15 mouse cellular contexts compared by ENCODE assay signal in genomic region chr19:4229451-4230076, GRCm38 (mm10). TPM values are rescaled to one million over a fixed set of nuclear protein-coding genes. Genes with fewer than 3 reads are reported as not detected.
DNase-seq lines count a peak whose midpoint lies in the region; ATAC-seq and TF ChIP-seq lines count a peak whose summit lies in the region.
"Had no signal": no experiment of that assay in that cellular context is flagged by ENCODE, and none has a peak within 500 bp of the region (broad histone marks: within the 10 kb centered on the region; RNA-seq: fewer than 3 reads in every experiment).

No protein-coding gene starts in this region.

- TF ChIP-seq CTCF in cerebellum, adult 2 months (IDR thresholded peaks at IDR 0.05; ENCODE audit: borderline replicate concordance, insufficient read depth, low read depth, low read length) = no peak
- no peak for TF ChIP-seq CTCF in kidney, adult 2 months (conservative IDR thresholded peaks at IDR 0.05; ENCODE audit: insufficient read depth, insufficient read length, low read depth, low read length)

- no peak for TF ChIP-seq POLR2A in cerebellum, adult 2 months (IDR thresholded peaks at IDR 0.05; ENCODE audit: borderline replicate concordance, insufficient read depth, low read length)
- no peak for TF ChIP-seq POLR2A in kidney, adult 2 months (IDR thresholded peaks at IDR 0.05; ENCODE audit: low read depth, low read length)

- H3K9me3 ChIP-seq in kidney, embryonic 14.5 days (ENCODE audit: control insufficient read depth, low read length) = no peaks in the 10 kb centered on the region
- H3K9me3 ChIP-seq: liver, embryonic 15.5 days had no signal

- 55% methylated on average over 9 of the region's 9 CpGs for WGBS in cerebellum, adult 2 months
- 25% methylated on average over 9 of the region's 9 CpGs for WGBS in kidney, embryonic 14.5 days
- whole genome bisulfite sequencing in kidney, adult 2 months = 75% methylated on average over 9 of the region's 9 CpGs

- no peak overlapping the region for H3K27ac ChIP-seq in cerebellum, adult 2 months (ENCODE audit: insufficient read depth, low read length)
- H3K27ac ChIP-seq in kidney, embryonic 14.5 days (ENCODE audit: low read depth, low read length) = no peak overlapping the region; the same call in 1 of the 2 replicates
- H3K27ac ChIP-seq in kidney, adult 2 months (ENCODE audit: insufficient read depth, low read depth, low read length) = no peak overlapping the region
- H3K27ac ChIP-seq: liver, embryonic 15.5 days had no signal

- H3K4me3 ChIP-seq in cerebellum, adult 2 months (replicated peaks; ENCODE audit: insufficient read depth, low read depth, low read length) = no peak overlapping the region
- H3K4me3 ChIP-seq in kidney, embryonic 14.5 days (ENCODE audit: low read length) = no peak overlapping the region
- no peak overlapping the region for H3K4me3 ChIP-seq in kidney, adult 2 months (ENCODE audit: insufficient read depth, low read depth, low read length)
- H3K4me3 ChIP-seq: liver, embryonic 15.5 days had no signal

- H3K36me3 ChIP-seq in kidney, embryonic 14.5 days (ENCODE audit: control insufficient read depth, insufficient read depth, low read length) = no peaks in the 10 kb centered on the region
- H3K36me3 ChIP-seq in kidney, adult 2 months (ENCODE audit: control insufficient read depth, insufficient read depth, low read length) = no peaks in the 10 kb centered on the region
- H3K36me3 ChIP-seq: liver, embryonic 15.5 days had no signal

- peak; percentile 55 for DNase-seq in cerebellum, adult 11-12 months
- DNase-seq in cerebellum, adult 2 months = no peak
- DNase-seq in kidney, adult 2 months = no peak
- DNase-seq in testis, postnatal 10 days (ENCODE audit: low spot score) = peak; percentile 63
- no peak for DNase-seq in testis, postnatal 14 days (ENCODE audit: low spot score)
- no peak for DNase-seq in right cerebral cortex, postnatal 14 days
- DNase-seq in adrenal gland, adult 18-20 months (ENCODE audit: low spot score in 2 of 2) = no peak
- DNase-seq: thymus, postnatal 25 days had no signal

- no peaks in the 10 kb centered on the region for H3K4me1 ChIP-seq in cerebellum, adult 2 months (ENCODE audit: control insufficient read depth, insufficient read depth, low read length)
- H3K4me1 ChIP-seq in kidney, embryonic 14.5 days (ENCODE audit: control insufficient read depth, insufficient read depth, low read length) = peaks cover 23% of the 10 kb centered on the region
- peaks cover 11% of the 10 kb centered on the region for H3K4me1 ChIP-seq in kidney, adult 2 months (ENCODE audit: control insufficient read depth, insufficient read depth, low read length)

- H3K9ac ChIP-seq in kidney, embryonic 14.5 days (ENCODE audit: low read depth, low read length) = no peak overlapping the region; the same call in 1 of the 2 replicates
- H3K9ac ChIP-seq: liver, embryonic 15.5 days had no signal

- ATAC-seq in kidney, embryonic 14.5 days (ENCODE audit: low FRiP score, low TSS enrichment) = peak; percentile 53
- ATAC-seq: forebrain, embryonic 14.5 days; hindbrain, embryonic 16.5 days had no signal

- H3K4me2 ChIP-seq in kidney, embryonic 14.5 days (replicated peaks; ENCODE audit: low read depth, low read length) = 0 out of 2 replicates have a peak overlapping the region, but pooled peaks have one; percentile 8
- H3K4me2 ChIP-seq: liver, embryonic 15.5 days had no signal

- no peaks in the 10 kb centered on the region for H3K27me3 ChIP-seq in cerebellum, adult 2 months (ENCODE audit: control insufficient read depth, insufficient read depth, low read length)
- no peaks in the 10 kb centered on the region for H3K27me3 ChIP-seq in kidney, embryonic 14.5 days (ENCODE audit: control insufficient read depth, insufficient read depth, low read length)
- no peaks in the 10 kb centered on the region for H3K27me3 ChIP-seq in kidney, adult 2 months (replicated peaks; ENCODE audit: control insufficient read depth, insufficient read depth, low read length)

RNA-seq across cellular contexts. Expression of gene Pold4, which starts 2.1 kb away (rescaled TPM):
- 39.3 and 40.1 TPM in 2 replicates for polyA plus RNA-seq in cerebellum, adult 2 months (2012; rRNA removed)
- 26.4 and 28.2 TPM in 2 replicates for polyA plus RNA-seq in kidney, embryonic 14.5 days (2014; fragmentation: Nextera tagmentation; extraction: Ambion mirVana)
- 96.1 and 99.8 TPM in 2 replicates for polyA plus RNA-seq in kidney, adult 2 months (2012; rRNA removed)
- 10 to 100 TPM; 41.0 to 44.4 TPM for total RNA-seq in adrenal gland, adult 18-20 months (2021)

RNA-seq across cellular contexts. Expression of gene AC109138.7, which starts 15.4 kb away (rescaled TPM):
- 0.77 TPM in 1 of 2 replicates, not detected in the other for polyA plus RNA-seq in cerebellum, adult 2 months (2012; rRNA removed)
- polyA plus RNA-seq in kidney, embryonic 14.5 days (2014; fragmentation: Nextera tagmentation; extraction: Ambion mirVana) = not detected in 2 replicates
- 3.4 TPM in 1 of 2 replicates, not detected in the other for polyA plus RNA-seq in kidney, adult 2 months (2012; rRNA removed)
- total RNA-seq in adrenal gland, adult 18-20 months (2021) = not detected
- polyA plus RNA-seq: brain, embryonic 14.5 days; forebrain, embryonic 14.5 days; hindbrain, embryonic 16.5 days; liver, embryonic 15.5 days; macrophage; small intestine, adult 2 months had no signal

RNA-seq across cellular contexts. Expression of gene Clcf1, which starts 15.5 kb away (rescaled TPM):
- 4.3 and 5.0 TPM in 2 replicates for polyA plus RNA-seq in cerebellum, adult 2 months (2012; rRNA removed)
- 5.7 and 5.9 TPM in 2 replicates for polyA plus RNA-seq in kidney, embryonic 14.5 days (2014; fragmentation: Nextera tagmentation; extraction: Ambion mirVana)
- polyA plus RNA-seq in kidney, adult 2 months (2012; rRNA removed) = 13.6 TPM in 2 replicates
- total RNA-seq in adrenal gland, adult 18-20 months (2021) = 10 to 100 TPM in 1 of 2 experiments, 1 to 10 TPM in 1; 7.9 to 11.1 TPM

RNA-seq across cellular contexts. Expression of gene Rad9a, which starts 28.1 kb away (rescaled TPM):
- polyA plus RNA-seq in cerebellum, adult 2 months (2012; rRNA removed) = 31.9 and 37.6 TPM in 2 replicates
- 34.7 and 39.5 TPM in 2 replicates for polyA plus RNA-seq in kidney, embryonic 14.5 days (2014; fragmentation: Nextera tagmentation; extraction: Ambion mirVana)
- 18.4 and 19.2 TPM in 2 replicates for polyA plus RNA-seq in kidney, adult 2 months (2012; rRNA removed)
- total RNA-seq in adrenal gland, adult 18-20 months (2021) = 1 to 10 TPM; 7.5 to 9.0 TPM

RNA-seq across cellular contexts. Expression of gene Ppp1ca, which starts 37.7 kb away (rescaled TPM):
- polyA plus RNA-seq in cerebellum, adult 2 months (2012; rRNA removed) = 316 and 348 TPM in 2 replicates
- polyA plus RNA-seq in kidney, embryonic 14.5 days (2014; fragmentation: Nextera tagmentation; extraction: Ambion mirVana) = 987 and 1,041 TPM in 2 replicates
- polyA plus RNA-seq in kidney, adult 2 months (2012; rRNA removed) = 484 and 509 TPM in 2 replicates
- 100 to 1,000 TPM; 353 to 384 TPM for total RNA-seq in adrenal gland, adult 18-20 months (2021)

Comparison
In these comparisons a context has a peak if more than half of its experiments do, and no peak if none do; other contexts are left out.
1. DNase-seq: peak in cerebellum, adult 11-12 months (single experiment) and testis, postnatal 10 days (single experiment); none in cerebellum, adult 2 months (0 of 2), kidney, adult 2 months (single experiment), testis, postnatal 14 days (single experiment), right cerebral cortex, postnatal 14 days (single experiment) and adrenal gland, adult 18-20 months (0 of 2).